Mouse (Mus musculus): ENCODE measurements around the gene Cd302. TPM values are rescaled to one million over a fixed set of nuclear protein-coding genes. Genes with fewer than 3 reads are reported as not detected.

Gene Cd302
- total RNA-seq, 2 experiments from 2014 or later: 19.1 to 19.6 TPM

DNA sequence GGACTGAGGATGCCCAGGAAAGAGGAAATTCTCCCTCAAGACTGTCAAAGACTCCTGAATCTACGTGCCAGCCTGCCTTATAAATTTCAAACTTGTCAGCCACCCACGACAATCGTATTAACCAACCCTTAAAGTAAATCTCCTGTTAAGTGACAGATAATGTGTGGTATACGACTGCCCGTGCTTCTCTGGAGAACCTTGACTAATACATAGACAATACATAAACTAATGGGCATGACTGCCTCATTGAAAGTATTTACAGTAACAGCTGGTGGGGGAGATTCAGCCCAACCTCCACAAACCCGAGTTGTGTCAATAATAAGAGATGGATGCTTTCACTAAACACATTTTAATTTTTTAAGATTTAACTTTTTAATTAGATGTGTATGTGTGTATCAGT lies 78.5 kb downstream of the Cd302 start:
- intact Hi-C loops (cut with DNase I): no loop called here
- no peak for DNase-seq (ENCODE audit: low spot score in 2 of 2)

DNA sequence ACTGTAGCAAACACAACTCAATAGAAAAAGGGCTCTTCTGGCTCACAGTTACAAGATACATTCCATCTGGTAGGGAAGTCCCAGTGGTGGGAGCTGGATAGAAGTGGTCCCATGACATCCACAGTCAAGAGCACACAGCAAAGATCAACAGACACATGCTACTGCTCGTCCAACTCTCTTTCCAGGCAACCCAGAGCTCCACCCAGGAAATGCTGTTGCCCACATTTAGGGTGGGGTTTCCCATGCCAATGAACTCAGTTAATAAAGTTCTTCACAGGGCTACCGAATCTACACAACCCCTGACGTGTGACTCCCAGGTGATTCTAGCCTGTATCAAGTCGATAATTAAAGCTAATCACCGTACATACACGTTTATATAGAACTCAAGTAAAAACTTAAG lies 80.1 kb downstream of the Cd302 start:
- DNase-seq (ENCODE audit: low spot score in 2 of 2): no peak
- intact Hi-C loops (cut with DNase I): no loop called here

DNA sequence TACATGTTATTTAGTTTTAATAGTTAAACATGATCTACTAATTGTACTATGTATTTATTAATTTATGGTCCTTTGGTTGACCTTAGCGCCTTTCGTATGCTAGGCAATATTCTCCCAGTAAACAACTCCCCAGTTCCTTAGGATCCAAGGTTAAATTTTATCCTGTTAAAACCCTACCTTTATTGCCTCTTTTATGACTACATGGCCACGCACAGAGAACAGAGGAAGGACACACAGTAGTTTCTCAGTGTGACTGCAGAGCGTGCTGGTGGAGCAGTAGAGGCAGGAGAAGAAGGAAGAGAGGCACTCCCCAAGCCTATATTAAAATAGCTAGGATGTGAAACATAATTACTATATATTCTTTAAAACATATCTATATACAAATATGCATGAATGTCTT lies 80.6 kb downstream of the Cd302 start:
- DNase-seq (ENCODE audit: low spot score in 2 of 2): no peak
- intact Hi-C loops (cut with DNase I): no loop called here

DNA sequence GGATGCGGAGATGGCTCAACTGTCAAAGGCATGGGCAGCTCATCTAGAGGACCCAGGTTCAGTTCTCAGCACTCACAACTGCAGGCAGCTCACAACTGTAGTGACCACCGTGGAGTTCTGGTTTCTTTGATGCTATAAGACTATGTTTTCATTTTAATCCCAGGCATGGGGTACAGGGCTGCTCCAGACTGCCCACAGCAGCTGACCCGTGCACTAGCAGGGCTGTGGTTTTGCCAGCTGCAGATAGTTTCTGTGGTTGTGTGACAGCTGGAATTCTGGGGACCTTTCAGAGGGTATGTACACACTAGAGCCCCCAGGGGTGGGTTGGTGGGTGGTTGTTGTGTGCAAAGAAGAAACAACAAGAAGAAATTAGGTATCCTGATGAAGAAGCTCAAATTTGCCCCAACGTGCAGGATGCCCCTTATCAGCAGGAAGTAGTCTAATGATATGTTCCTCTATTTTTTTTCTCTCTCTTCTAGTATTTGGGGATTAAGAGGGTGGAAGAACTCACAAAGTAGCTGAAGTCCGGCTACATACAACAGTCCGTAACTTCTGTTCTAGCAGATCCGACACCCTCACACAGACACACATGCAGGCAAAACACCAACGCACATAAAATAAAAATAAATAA lies 81.3 kb downstream of the Cd302 start:
- intact Hi-C loops (cut with DNase I): no loop called here

More for the DNA sequence above, 81.3 kb downstream of the Cd302 start:
- no peak for DNase-seq (ENCODE audit: low spot score in 2 of 2)

Other genes with a start within 250 kb of the Cd302 start
- 10 to 100 TPM; 47.5 to 57.5 TPM for gene Baz2b, start 74.6 kb downstream of the Cd302 start, total RNA-seq (2021)
- gene March7, start 74.6 kb downstream of the Cd302 start, total RNA-seq (2021): 10 to 100 TPM; 55.1 to 60.5 TPM
- 1 to 10 TPM; 1.2 to 1.7 TPM for gene Ly75, start 98.8 kb upstream of the Cd302 start, total RNA-seq (2021)